Mouse (Mus musculus) liver, adult 2 months (tissue): ENCODE measurements around the gene Nsmce3.

Experiments
- CTCF ChIP-seq: fragments of 200-500 bp; IDR thresholded peaks from 2 replicates; pipeline ENCODE4 v1.5.1; 2011; ENCODE audit warnings: low read depth, low read length, control low read depth
- POLR2A ChIP-seq: fragments of 200-500 bp; IDR thresholded peaks from 2 replicates; pipeline ENCODE4 v1.6.1; 2011; ENCODE audit warnings: low read length, control low read depth; ENCODE audit not compliant: insufficient read depth; ENCODE audit errors: extremely low read depth

- TF ChIP-seq POLR2A (no peak), CTCF (no peak)
Measured at GRCm38 (mm10) chr7:64884187-64884862, 11.5 kb upstream of the Nsmce3 start.
